Mouse (Mus musculus) liver, postnatal 0 days (tissue): Measurements from ENCODE around the gene 2010315B03Rik. TPM values are rescaled to one million over a fixed set of nuclear protein-coding genes. Genes with fewer than 3 reads are reported as not detected.

Experiments used
- ATAC-seq: fragments of 200-750 bp; cut with Nextera tagmentation; 2 replicates; pipeline ENCODE4 v1.8.0; 2017; ENCODE audit warnings: mild to moderate bottlenecking, moderate library complexity
- DNase-seq: peaks from one replicate; pipeline ENCODE4 v3.0.0-alpha.2; 2016
- H3K27ac ChIP-seq: fragments of 300-500 bp; sonication (generic); 2 replicates; pipeline ENCODE4 v1.5.1; 2014; ENCODE audit warnings: antibody characterized with exemption, moderate library complexity, mild to moderate bottlenecking, low read depth
- H3K27me3 ChIP-seq: fragments of 300-500 bp; sonication (generic); 2 replicates; pipeline ENCODE4 v1.6.1; 2014; ENCODE audit warnings: low read length, control low read depth, mixed read lengths; ENCODE audit not compliant: insufficient read depth
- H3K36me3 ChIP-seq: fragments of 300-500 bp; sonication (generic); replicated peaks from 2 replicates; pipeline ENCODE4 v1.6.1; 2014; ENCODE audit warnings: mild to moderate bottlenecking, control low read depth, low read length, moderate library complexity, mixed read lengths; ENCODE audit not compliant: insufficient read depth
- H3K4me1 ChIP-seq: fragments of 300-500 bp; sonication (generic); 2 replicates; pipeline ENCODE4 v1.6.1; 2014; ENCODE audit warnings: antibody characterized with exemption, mild to moderate bottlenecking, control low read depth; ENCODE audit not compliant: insufficient read depth
- H3K4me2 ChIP-seq: fragments of 300-500 bp; sonication (generic); 2 replicates; pipeline ENCODE4 v1.6.1; 2014; ENCODE audit warnings: low read depth, mild to moderate bottlenecking, low read length, moderate library complexity, mixed read lengths
- H3K4me3 ChIP-seq: fragments of 300-500 bp; sonication (generic); 2 replicates; pipeline ENCODE4 v1.5.1; 2014; ENCODE audit warnings: low read depth, low read length
- H3K9ac ChIP-seq: fragments of 300-500 bp; sonication (generic); replicated peaks from 2 replicates; pipeline ENCODE4 v1.6.1; 2014; ENCODE audit warnings: mild to moderate bottlenecking, moderate library complexity
- H3K9me3 ChIP-seq: fragments of 300-500 bp; sonication (generic); 2 replicates; pipeline ENCODE4 v1.6.1; 2016; ENCODE audit warnings: mild to moderate bottlenecking, control low read depth, low read length, mixed read lengths
- CTCF ChIP-seq: sonication (generic); IDR thresholded peaks from 2 replicates; pipeline ENCODE4 v1.5.1; 2016; ENCODE audit warnings: antibody characterized with exemption, low read depth
- EP300 ChIP-seq: IDR thresholded peaks from 2 replicates; pipeline ENCODE4 v1.6.1; 2016; ENCODE audit warnings: antibody characterized with exemption, low read depth, mild to moderate bottlenecking
- WGBS: fragments of 180-500 bp; shearing (Covaris S2); extraction: QIAGEN DNeasy Blood & Tissue Kit; methylation state at CpG from one replicate; pipeline ENCODE4 v1.1.7; 2014; ENCODE audit not compliant: insufficient replicate concordance; 5-methylcytosine and 5-hydroxymethylcytosine counted together
- polyA plus RNA-seq: library from polyadenylated mRNA; unstranded; fragments of >200 nt; fragmentation: Nextera tagmentation; extraction: Ambion mirVana; gene quantifications from 2 replicates; pipeline ENCODE4 v1.2.1, GENCODE M21; 2015

Gene 2010315B03Rik
- polyA plus RNA-seq, 1 experiment from 2014 or later: 6.8 TPM

GRCm38 (mm10) chr9:124280576-124281447 is 31.7 kb downstream of the 2010315B03Rik start:
- Histone ChIP-seq H3K4me3 (peak overlapping the region; percentile 75), H3K9ac (peak overlapping the region; percentile 76), H3K4me2 (peak overlapping the region; percentile 85), H3K27ac (peak overlapping the region; percentile 82), H3K9me3 (no peaks in the 10 kb centered on the region), H3K4me1 (peaks cover 14% of the 10 kb centered on the region), H3K27me3 (no peaks in the 10 kb centered on the region), H3K36me3 (no peaks in the 10 kb centered on the region)
- 54% methylated on average over 2 of the region's 2 CpGs for WGBS
- TF ChIP-seq CTCF (no peak), EP300 (no peak)
- DNase-seq: no peak
- no peak for ATAC-seq

GRCm38 (mm10) chr9:124279300-124279699 is 33.2 kb downstream of the 2010315B03Rik start:
- H3K27me3 ChIP-seq: no peaks in the 10 kb centered on the region
- H3K36me3 ChIP-seq: no peaks in the 10 kb centered on the region
- no peak for TF ChIP-seq CTCF
- TF ChIP-seq EP300: no peak
- H3K27ac ChIP-seq: no peak overlapping the region
- H3K9ac ChIP-seq: no peak overlapping the region
- ATAC-seq: no peak
- H3K4me1 ChIP-seq: peaks cover 14% of the 10 kb centered on the region
- WGBS: 46% methylated on average over 2 of the region's 2 CpGs
- no peak for DNase-seq
- H3K9me3 ChIP-seq: no peaks in the 10 kb centered on the region
- no peak overlapping the region for H3K4me2 ChIP-seq
- H3K4me3 ChIP-seq: no peak overlapping the region

- H3K4me2 ChIP-seq: no peak overlapping the region
- peaks cover 4% of the 10 kb centered on the region; the same call in 1 of the 2 replicates for H3K36me3 ChIP-seq
- H3K9me3 ChIP-seq: peaks cover 2% of the 10 kb centered on the region; the same call in 1 of the 2 replicates
- no peak for ATAC-seq
- DNase-seq: no peak
- TF ChIP-seq EP300 (no peak), CTCF (no peak)
- H3K9ac ChIP-seq: no peak overlapping the region
- H3K27me3 ChIP-seq: no peaks in the 10 kb centered on the region
- no peak overlapping the region for H3K4me3 ChIP-seq
- 61% methylated on average over 2 of the region's 2 CpGs for whole genome bisulfite sequencing
- H3K27ac ChIP-seq: no peak overlapping the region
- H3K4me1 ChIP-seq: no peaks in the 10 kb centered on the region
Observed at GRCm38 (mm10) chr9:124275064-124275463, 37.4 kb downstream of the 2010315B03Rik start.

GRCm38 (mm10) chr9:124273172-124273571 is 39.3 kb downstream of the 2010315B03Rik start:
- Histone ChIP-seq H3K4me2 (no peak overlapping the region), H3K27me3 (no peaks in the 10 kb centered on the region), H3K36me3 (peaks cover 19% of the 10 kb centered on the region), H3K4me3 (no peak overlapping the region), H3K27ac (no peak overlapping the region), H3K9ac (no peak overlapping the region), H3K4me1 (no peaks in the 10 kb centered on the region), H3K9me3 (peaks cover 16% of the 10 kb centered on the region)
- peak; percentile 39 for DNase-seq
- peak; percentile 91 for ATAC-seq
- peak; percentile 67; the same call in 1 of the 2 replicates for TF ChIP-seq EP300
- TF ChIP-seq CTCF: no peak

- Histone ChIP-seq H3K27ac (no peak overlapping the region), H3K4me1 (no peaks in the 10 kb centered on the region), H3K27me3 (no peaks in the 10 kb centered on the region), H3K36me3 (peaks cover 19% of the 10 kb centered on the region), H3K4me3 (no peak overlapping the region), H3K9ac (no peak overlapping the region), H3K9me3 (peaks cover 16% of the 10 kb centered on the region), H3K4me2 (no peak overlapping the region)
- no peak for DNase-seq
- no peak for ATAC-seq
- TF ChIP-seq EP300 (no peak), CTCF (no peak)
- 43% methylated on average over 2 of the region's 2 CpGs for WGBS
Observed at GRCm38 (mm10) chr9:124267929-124268328, 44.6 kb downstream of the 2010315B03Rik start.

- TF ChIP-seq EP300 (no peak), CTCF (no peak)
Observed at GRCm38 (mm10) chr9:124267493-124267892, 45.0 kb downstream of the 2010315B03Rik start.

More at GRCm38 (mm10) chr9:124267493-124267892, 45.0 kb downstream of the 2010315B03Rik start:
- no peak for ATAC-seq
- Histone ChIP-seq H3K9ac (no peak overlapping the region), H3K4me3 (no peak overlapping the region), H3K4me1 (no peaks in the 10 kb centered on the region), H3K27me3 (no peaks in the 10 kb centered on the region), H3K4me2 (no peak overlapping the region), H3K9me3 (peaks cover 16% of the 10 kb centered on the region), H3K36me3 (peaks cover 19% of the 10 kb centered on the region), H3K27ac (no peak overlapping the region)
- DNase-seq: no peak
